Comparison of ENCODE assay signal across 8 mouse cellular contexts in genomic region chr9:122950643-122951475, GRCm38 (mm10). TPM values are rescaled to one million over a fixed set of nuclear protein-coding genes. Genes with fewer than 3 reads are reported as not detected.
A peak's percentile ranks its signal among the peaks of the same experiment; 100 is the strongest.
DNase-seq lines count a peak whose midpoint lies in the region; ATAC-seq and TF ChIP-seq lines count a peak whose summit lies in the region.

Gene 1110059G10Rik (minus strand): TSS chr9:122951000.
Gene Kif15 (plus strand): TSS chr9:122951046.

- peak; percentile 85 to 88 for DNase-seq in gastrocnemius, adult 8-10 months (ENCODE audit: low spot score in 2 of 2)
- peak; percentile 97 for DNase-seq in hindlimb bud, embryonic 11.5 days (ENCODE audit: extremely low spot score, low read depth, low spot score)
- DNase-seq in left cerebral cortex, adult 9 months (ENCODE audit: low spot score in 2 of 2), result peak; percentile 70 to 94
- DNase-seq in right cerebral cortex, postnatal 14 days, result peak; percentile 97
- DNase-seq in urinary bladder, postnatal 36 days (ENCODE audit: low spot score in 2 of 2), result peak; percentile 84 to 89

- peak within 1 kb of the TSS; percentile 91 for H3K27ac ChIP-seq in cortical plate, adult 2 months (ENCODE audit: insufficient read depth, low read length)

- H3K4me3 ChIP-seq in cortical plate, adult 2 months (ENCODE audit: insufficient read depth, low read length), result peak within 1 kb of the TSS; percentile 98

- peaks cover 1% of the 10 kb centered on the region; the same call in 1 of the 2 replicates for H3K4me1 ChIP-seq in cortical plate, adult 2 months (ENCODE audit: control insufficient read depth, insufficient read depth, low read length)

- peak; percentile 82 for TF ChIP-seq POLR2A in cortical plate, adult 2 months (IDR thresholded peaks at IDR 0.05; ENCODE audit: extremely low read depth, insufficient read depth, low read length)

- TF ChIP-seq CTCF in cortical plate, adult 2 months (IDR thresholded peaks at IDR 0.05; ENCODE audit: extremely low read depth, insufficient read depth, low read length), result no peak

- peak; percentile 89 for ATAC-seq in activated CD4-positive, CD25-positive, alpha-beta regulatory T cell, adult 4 months
- ATAC-seq in megakaryocyte progenitor cell, adult 5-6 weeks (replicated peaks; ENCODE audit: poor library complexity), result peak; percentile 93

RNA-seq across cellular contexts. Expression of gene 1110059G10Rik, which starts in this region (rescaled TPM):
- 10 to 100 TPM; 21.0 to 32.6 TPM for polyA plus RNA-seq in activated CD4-positive, CD25-positive, alpha-beta regulatory T cell, adult 4 months (2017; shearing (Covaris generic))
- 18.9 and 20.0 TPM in 2 replicates for polyA plus RNA-seq in cortical plate, adult 2 months (2012; rRNA removed)
- 10 to 100 TPM in 1 of 4 experiments, 1 to 10 TPM in 3; 5.6 to 11.6 (median 8.4) TPM for total RNA-seq in gastrocnemius, adult 8-10 months (2022)
- 48.1 and 50.3 TPM in 2 replicates for total RNA-seq in megakaryocyte progenitor cell, adult 5-6 weeks (2015)
- 18.7 and 23.9 TPM in 2 replicates for total RNA-seq in megakaryocyte progenitor cell, adult 5-6 weeks (2017)

RNA-seq across cellular contexts. Expression of gene Kif15, which starts in this region (rescaled TPM):
- 10 to 100 TPM; 16.8 to 19.3 TPM for polyA plus RNA-seq in activated CD4-positive, CD25-positive, alpha-beta regulatory T cell, adult 4 months (2017; shearing (Covaris generic))
- 0.79 and 0.92 TPM in 2 replicates for polyA plus RNA-seq in cortical plate, adult 2 months (2012; rRNA removed)
- total RNA-seq in gastrocnemius, adult 8-10 months (2022), result under 1 TPM in 1 of 4 experiments, not detected in 3; 0.45 TPM
- 132 and 145 TPM in 2 replicates for total RNA-seq in megakaryocyte progenitor cell, adult 5-6 weeks (2015)
- total RNA-seq in megakaryocyte progenitor cell, adult 5-6 weeks (2017), result 343 and 401 TPM in 2 replicates

Comparison
In these comparisons a context has a peak if more than half of its experiments do, and no peak if none do; other contexts are left out.
1. Peak in every context shown above with its lines: DNase-seq, ATAC-seq, H3K4me3 ChIP-seq and H3K27ac ChIP-seq.
2. RNA of gene Kif15 (total RNA-seq): 132 to 401 TPM in megakaryocyte progenitor cell, adult 5-6 weeks; 0.45 TPM in gastrocnemius, adult 8-10 months; every median in the first group is over 10 times any median in the second.